Mouse (Mus musculus): ENCODE measurements around the gene Prkch. TPM values are rescaled to one million over a fixed set of nuclear protein-coding genes. Genes with fewer than 3 reads are reported as not detected.
"Not testable (repeated sequence)": the region's sequence is repeated elsewhere in the genome, so short reads cannot be mapped to it uniquely, and the experiment has no call there.

The Prkch gene
- polyA plus RNA-seq (2014; fragmentation: Nextera tagmentation; extraction: Ambion mirVana) = 6.1 and 6.6 TPM in 2 replicates

DNA sequence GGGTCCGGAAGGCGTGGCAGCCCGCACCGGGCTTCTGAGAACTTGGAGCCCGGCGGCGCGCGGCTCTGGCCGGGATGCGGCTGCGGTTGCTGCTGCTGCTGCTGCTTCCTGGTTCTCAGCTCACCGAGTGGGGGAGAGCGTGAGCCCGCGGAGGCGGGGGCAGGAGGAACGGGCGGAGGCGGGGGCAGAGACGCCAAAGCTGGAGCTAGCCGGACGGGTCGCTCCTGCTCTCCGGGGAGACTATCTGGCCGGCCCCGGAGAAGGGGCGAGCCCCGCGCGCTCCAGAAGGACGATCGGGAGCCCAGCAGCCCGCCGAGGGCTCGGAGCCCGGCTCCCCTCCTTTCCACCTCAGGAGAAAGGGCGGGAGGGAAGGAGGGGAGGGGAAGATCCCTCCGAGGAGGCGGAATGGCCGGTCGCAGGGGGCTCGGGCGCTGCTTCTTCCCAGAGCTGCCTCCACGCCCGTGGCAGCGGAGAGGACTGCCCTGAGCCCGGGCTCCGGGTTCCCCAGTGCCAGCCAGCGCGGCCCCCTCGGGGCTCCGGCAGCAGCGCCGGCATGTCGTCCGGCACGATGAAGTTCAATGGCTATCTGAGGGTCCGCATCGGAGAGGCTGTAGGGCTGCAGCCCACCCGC lies at the start of gene Prkch:
Gene Prkch, plus strand, starts transcription at position 187 of the 631 bp plus-strand sequence.
- under 1% methylated on average over 49 of the region's 61 CpGs for WGBS
- Histone ChIP-seq H3K4me2 (peak within 1 kb of the TSS; percentile 90), H3K36me3 (ENCODE audit: control insufficient read depth, insufficient read depth, low read length) (no peaks in the 10 kb centered on the region), H3K9ac (ENCODE audit: low read length) (peak within 1 kb of the TSS; percentile 81), H3K27ac (ENCODE audit: low read depth, low read length) (no peak within 1 kb of the TSS), H3K4me1 (ENCODE audit: control insufficient read depth, insufficient read depth, low read length) (peaks cover 8% of the 10 kb centered on the region; the same call in 1 of the 2 replicates), H3K9me3 (ENCODE audit: control insufficient read depth, low read length) (no peaks in the 10 kb centered on the region), H3K27me3 (ENCODE audit: control insufficient read depth, insufficient read depth, low read length) (peaks cover 29% of the 10 kb centered on the region), H3K4me3 (ENCODE audit: low read depth, low read length) (peak within 1 kb of the TSS; percentile 67)
- peak; percentile 91 for ATAC-seq (ENCODE audit: low FRiP score)
- DNase-seq (ENCODE audit: low spot score, missing footprints) = peak; percentile 96

- Histone ChIP-seq H3K36me3 (ENCODE audit: control insufficient read depth, insufficient read depth, low read length) (no peaks in the 10 kb centered on the region), H3K4me1 (ENCODE audit: control insufficient read depth, insufficient read depth, low read length) (no peaks in the 10 kb centered on the region), H3K9me3 (ENCODE audit: control insufficient read depth, low read length) (no peaks in the 10 kb centered on the region), H3K27ac (ENCODE audit: low read depth, low read length) (no peak overlapping the region), H3K4me3 (ENCODE audit: low read depth, low read length) (no peak overlapping the region), H3K9ac (ENCODE audit: low read length) (no peak overlapping the region), H3K4me2 (peak overlapping the region; percentile 10; the same call in 1 of the 2 replicates), H3K27me3 (ENCODE audit: control insufficient read depth, insufficient read depth, low read length) (no peaks in the 10 kb centered on the region)
- WGBS = 24% methylated on average over 17 of the region's 17 CpGs
- ATAC-seq (ENCODE audit: low FRiP score) (peak; percentile 44; the same call in 1 of the 2 replicates), DNase-seq (ENCODE audit: low spot score, missing footprints) (peak; percentile 86)
Observed at GRCm38 (mm10) chr12:73537499-73538138, 47.0 kb upstream of the Prkch start.

DNA sequence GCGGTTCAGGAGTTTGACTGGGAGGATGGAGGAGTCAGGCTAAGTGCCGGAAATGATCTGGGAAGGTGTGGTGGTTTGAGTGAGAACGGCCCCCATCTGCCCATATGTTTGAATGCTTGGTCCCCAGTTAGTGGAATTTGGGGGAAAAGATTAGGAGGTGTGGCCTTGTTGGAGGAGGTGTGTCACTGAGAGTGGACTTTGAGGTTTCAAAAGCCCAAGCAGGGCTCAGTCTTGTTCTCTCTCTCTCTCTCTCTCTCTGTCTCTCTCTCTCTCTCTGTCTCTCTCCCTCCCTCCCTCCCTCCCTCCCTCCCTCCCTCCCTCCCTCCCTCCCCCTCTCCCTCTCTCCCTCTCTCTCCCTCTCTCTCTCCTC lies 46.5 kb upstream of the Prkch start:
- H3K27ac ChIP-seq (ENCODE audit: low read depth, low read length); H3K9me3 ChIP-seq (ENCODE audit: control insufficient read depth, low read length); H3K9ac ChIP-seq (ENCODE audit: low read length); ATAC-seq (ENCODE audit: low FRiP score); H3K4me1 ChIP-seq (ENCODE audit: control insufficient read depth, insufficient read depth, low read length); H3K4me3 ChIP-seq (ENCODE audit: low read depth, low read length); DNase-seq (ENCODE audit: low spot score, missing footprints); H3K27me3 ChIP-seq (ENCODE audit: control insufficient read depth, insufficient read depth, low read length); H3K36me3 ChIP-seq (ENCODE audit: control insufficient read depth, insufficient read depth, low read length): not testable (repeated sequence)
- H3K4me2 ChIP-seq = peak overlapping the region; percentile 10; the same call in 1 of the 2 replicates
- 53% methylated on average over 3 of the region's 3 CpGs for WGBS

- no peak overlapping the region for H3K4me2 ChIP-seq
- 41% methylated on average over 2 of the region's 2 CpGs for WGBS
- H3K9me3 ChIP-seq (ENCODE audit: control insufficient read depth, low read length) = no peaks in the 10 kb centered on the region
- DNase-seq (ENCODE audit: low spot score, missing footprints) (no peak), ATAC-seq (ENCODE audit: low FRiP score) (no peak)
- H3K27me3 ChIP-seq (ENCODE audit: control insufficient read depth, insufficient read depth, low read length) = peaks cover 8% of the 10 kb centered on the region
- H3K9ac ChIP-seq (ENCODE audit: low read length) = no peak overlapping the region
- no peaks in the 10 kb centered on the region for H3K4me1 ChIP-seq (ENCODE audit: control insufficient read depth, insufficient read depth, low read length)
- no peak overlapping the region for H3K4me3 ChIP-seq (ENCODE audit: low read depth, low read length)
- H3K36me3 ChIP-seq (ENCODE audit: control insufficient read depth, insufficient read depth, low read length) = no peaks in the 10 kb centered on the region
- H3K27ac ChIP-seq (ENCODE audit: low read depth, low read length) = no peak overlapping the region
Observed at GRCm38 (mm10) chr12:73539151-73539550, 45.4 kb upstream of the Prkch start.

DNA sequence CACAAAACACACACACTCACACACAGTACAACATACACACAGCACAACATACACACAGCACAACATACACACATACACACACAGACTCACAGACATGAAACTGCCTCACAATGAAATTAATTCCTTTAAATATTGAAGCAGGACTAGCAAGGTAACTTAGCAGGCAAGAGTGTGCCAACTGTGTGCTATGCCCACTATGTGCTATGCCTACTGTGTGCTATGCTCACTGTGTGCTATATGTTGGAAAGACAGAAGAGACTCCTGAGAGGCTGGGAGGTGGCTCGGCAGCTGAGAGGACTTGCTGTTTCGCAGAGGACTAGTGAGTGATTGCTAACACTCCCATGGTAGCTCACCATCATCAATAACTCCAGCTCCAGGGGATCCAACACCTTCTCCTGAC lies 44.2 kb upstream of the Prkch start:
- DNase-seq (ENCODE audit: low spot score, missing footprints) = no peak
- Histone ChIP-seq H3K36me3 (ENCODE audit: control insufficient read depth, insufficient read depth, low read length) (no peaks in the 10 kb centered on the region), H3K4me2 (no peak overlapping the region), H3K4me3 (ENCODE audit: low read depth, low read length) (no peak overlapping the region), H3K9me3 (ENCODE audit: control insufficient read depth, low read length) (no peaks in the 10 kb centered on the region), H3K9ac (ENCODE audit: low read length) (no peak overlapping the region), H3K27me3 (ENCODE audit: control insufficient read depth, insufficient read depth, low read length) (peaks cover 20% of the 10 kb centered on the region), H3K27ac (ENCODE audit: low read depth, low read length) (no peak overlapping the region), H3K4me1 (ENCODE audit: control insufficient read depth, insufficient read depth, low read length) (peaks cover 3% of the 10 kb centered on the region; the same call in 1 of the 2 replicates)
- ATAC-seq (ENCODE audit: low FRiP score) = no peak
- WGBS = 72% methylated on average over 2 of the region's 2 CpGs

DNA sequence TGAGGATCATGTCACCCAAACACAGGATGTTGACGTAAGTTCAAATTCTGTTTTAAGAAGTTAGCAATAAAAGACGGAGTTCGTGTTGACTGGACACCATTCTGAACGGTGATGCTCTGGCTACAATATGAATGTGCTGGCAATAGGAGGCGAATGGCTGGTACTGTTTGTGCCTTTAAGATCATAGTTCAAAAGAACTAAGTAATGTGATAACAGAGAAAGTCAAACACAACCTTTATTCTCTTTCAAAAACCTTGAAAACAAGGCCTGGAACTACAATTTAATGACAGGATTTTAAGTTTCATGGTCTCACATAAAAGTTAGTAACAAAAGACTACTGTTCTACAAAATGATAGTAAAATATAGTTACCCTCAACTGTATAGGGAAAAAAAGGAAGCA lies 41.4 kb upstream of the Prkch start:
- Histone ChIP-seq H3K27ac (ENCODE audit: low read depth, low read length) (no peak overlapping the region), H3K9ac (ENCODE audit: low read length) (no peak overlapping the region), H3K4me3 (ENCODE audit: low read depth, low read length) (no peak overlapping the region), H3K36me3 (ENCODE audit: control insufficient read depth, insufficient read depth, low read length) (no peaks in the 10 kb centered on the region), H3K4me1 (ENCODE audit: control insufficient read depth, insufficient read depth, low read length) (peaks cover 13% of the 10 kb centered on the region), H3K4me2 (no peak overlapping the region), H3K9me3 (ENCODE audit: control insufficient read depth, low read length) (no peaks in the 10 kb centered on the region), H3K27me3 (ENCODE audit: control insufficient read depth, insufficient read depth, low read length) (peaks cover 47% of the 10 kb centered on the region)
- 87% methylated on average over 5 of the region's 5 CpGs for WGBS
- DNase-seq (ENCODE audit: low spot score, missing footprints) = no peak
- no peak for ATAC-seq (ENCODE audit: low FRiP score)

DNA sequence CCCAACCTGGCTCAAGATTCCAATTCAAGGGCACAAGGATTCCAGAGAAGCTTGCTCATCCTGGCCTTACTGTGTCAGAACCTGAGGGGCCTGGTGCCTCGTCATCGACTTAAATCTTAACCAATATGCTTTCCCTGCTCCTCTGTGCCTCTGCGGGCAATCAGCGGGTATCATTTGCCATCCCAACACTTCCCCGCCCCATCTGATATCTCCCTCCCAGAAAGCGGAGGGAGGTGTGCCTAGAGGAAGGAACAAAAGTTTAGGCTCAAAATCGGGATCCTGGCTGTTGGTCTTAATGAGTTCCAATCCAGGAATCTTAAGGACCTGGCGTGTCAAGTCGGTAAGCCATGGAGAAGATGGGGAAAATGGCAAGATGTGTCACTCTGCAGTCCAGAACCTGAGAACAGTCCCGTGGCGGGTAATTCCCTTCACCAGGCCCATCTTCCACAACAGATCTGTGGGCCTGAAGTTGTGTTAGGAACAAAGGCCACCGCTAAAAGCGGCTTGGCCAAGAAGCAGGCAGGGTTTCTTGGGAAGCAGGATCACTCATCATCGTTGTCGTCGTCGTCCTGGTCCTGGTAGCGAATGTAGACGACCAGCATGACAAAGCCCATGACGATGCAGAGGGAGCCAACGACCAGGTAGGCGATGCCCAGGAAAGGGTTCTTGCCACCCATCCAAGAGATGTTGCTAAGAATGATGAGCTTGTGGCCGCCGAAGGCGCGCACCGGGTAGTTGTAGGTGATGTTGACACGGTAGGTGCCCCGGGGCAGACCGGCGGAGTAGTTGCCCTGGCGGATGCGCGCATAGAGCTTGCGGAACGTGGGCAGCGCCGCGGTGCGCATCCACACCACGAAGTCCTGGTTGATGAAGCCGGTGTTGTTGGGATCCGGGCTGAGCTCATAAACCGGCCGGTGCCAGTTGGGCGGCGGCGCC lies 39.6 kb upstream of the Prkch start:
- WGBS = 17% methylated on average over 48 of the region's 48 CpGs
- Histone ChIP-seq H3K4me1 (ENCODE audit: control insufficient read depth, insufficient read depth, low read length) (peaks cover 13% of the 10 kb centered on the region), H3K4me3 (ENCODE audit: low read depth, low read length) (peak overlapping the region; percentile 35), H3K4me2 (peak overlapping the region; percentile 51), H3K36me3 (ENCODE audit: control insufficient read depth, insufficient read depth, low read length) (no peaks in the 10 kb centered on the region), H3K9me3 (ENCODE audit: control insufficient read depth, low read length) (no peaks in the 10 kb centered on the region), H3K27me3 (ENCODE audit: control insufficient read depth, insufficient read depth, low read length) (peaks cover 57% of the 10 kb centered on the region), H3K9ac (ENCODE audit: low read length) (no peak overlapping the region), H3K27ac (ENCODE audit: low read depth, low read length) (no peak overlapping the region)
- ATAC-seq (ENCODE audit: low FRiP score) (peak; percentile 24; the same call in 1 of the 2 replicates), DNase-seq (ENCODE audit: low spot score, missing footprints) (peak; percentile 93)

DNA sequence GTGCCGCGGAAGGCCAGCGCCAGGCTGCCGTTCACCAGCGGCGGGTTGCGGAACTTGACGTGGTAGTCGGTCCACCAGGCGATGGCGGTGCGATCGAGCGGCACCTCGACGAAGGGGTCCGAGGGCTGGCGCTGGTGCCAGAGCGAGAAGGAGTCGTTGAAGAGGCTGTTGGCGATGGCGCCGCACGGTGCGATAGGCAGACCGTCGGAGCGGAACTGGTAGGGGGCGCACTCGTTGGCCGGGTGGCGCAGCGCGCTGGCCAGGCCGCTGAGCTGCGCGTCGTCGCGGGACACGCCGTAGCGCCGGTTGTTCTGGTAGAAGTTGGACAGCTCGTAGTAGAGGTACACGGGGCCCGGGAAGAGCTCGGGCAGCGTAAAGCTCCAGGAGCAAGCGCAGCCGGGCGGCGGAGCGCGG lies 38.9 kb upstream of the Prkch start:
- H3K27me3 ChIP-seq (ENCODE audit: control insufficient read depth, insufficient read depth, low read length) = peaks cover 62% of the 10 kb centered on the region
- 1% methylated on average over 52 of the region's 55 CpGs for WGBS
- H3K9ac ChIP-seq (ENCODE audit: low read length) = 0 out of 2 replicates have a peak overlapping the region, but pooled peaks have one; percentile 16
- DNase-seq (ENCODE audit: low spot score, missing footprints) (peak; percentile 98), ATAC-seq (ENCODE audit: low FRiP score) (peak; percentile 68; the same call in 1 of the 2 replicates)
- H3K4me2 ChIP-seq = peak overlapping the region; percentile 51
- no peak overlapping the region for H3K27ac ChIP-seq (ENCODE audit: low read depth, low read length)
- H3K4me3 ChIP-seq (ENCODE audit: low read depth, low read length) = peak overlapping the region; percentile 35
- H3K36me3 ChIP-seq (ENCODE audit: control insufficient read depth, insufficient read depth, low read length) = no peaks in the 10 kb centered on the region
- no peaks in the 10 kb centered on the region for H3K9me3 ChIP-seq (ENCODE audit: control insufficient read depth, low read length)
- peaks cover 13% of the 10 kb centered on the region for H3K4me1 ChIP-seq (ENCODE audit: control insufficient read depth, insufficient read depth, low read length)

Measured in midbrain, embryonic 11.5 days (tissue).